Mouse (Mus musculus) CD4-positive, CD25-positive, alpha-beta regulatory T cell, adult 2 months (primary cell): ENCODE results near the gene 4932414N04Rik.
"Not testable (repeated sequence)": the region's sequence is repeated elsewhere in the genome, so short reads cannot be mapped to it uniquely, and the experiment has no call there.

Experiments used
- DNase-seq: peaks from one replicate; pipeline ENCODE4 v3.0.0-alpha.2; 2012; ENCODE audit warnings: low read depth, low spot score

The 4932414N04Rik gene

DNA sequence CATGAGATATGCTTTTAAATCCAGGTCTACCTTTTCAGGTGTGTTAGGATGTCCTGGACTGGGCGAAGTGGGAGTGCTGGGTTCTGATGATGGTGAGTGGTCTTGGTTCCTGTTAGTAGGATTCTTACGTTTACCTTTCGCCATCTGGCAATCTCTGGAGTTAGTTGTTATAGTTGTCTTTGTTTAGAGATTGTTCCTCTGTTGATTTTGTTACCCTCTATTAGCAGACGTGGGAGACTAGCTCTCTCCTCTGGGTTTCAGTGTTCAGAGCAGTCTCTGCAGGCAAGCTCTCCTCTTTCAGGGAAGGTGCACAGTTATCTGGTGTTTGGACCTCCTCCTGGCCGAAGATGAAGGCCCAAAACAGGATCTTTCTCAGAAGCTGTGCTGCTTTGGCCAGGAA lies at the start of gene 4932414N04Rik:
Gene 4932414N04Rik (plus strand): TSS at position 301 of the 400 bp plus-strand sequence.
- DNase-seq = not testable (repeated sequence)

DNA sequence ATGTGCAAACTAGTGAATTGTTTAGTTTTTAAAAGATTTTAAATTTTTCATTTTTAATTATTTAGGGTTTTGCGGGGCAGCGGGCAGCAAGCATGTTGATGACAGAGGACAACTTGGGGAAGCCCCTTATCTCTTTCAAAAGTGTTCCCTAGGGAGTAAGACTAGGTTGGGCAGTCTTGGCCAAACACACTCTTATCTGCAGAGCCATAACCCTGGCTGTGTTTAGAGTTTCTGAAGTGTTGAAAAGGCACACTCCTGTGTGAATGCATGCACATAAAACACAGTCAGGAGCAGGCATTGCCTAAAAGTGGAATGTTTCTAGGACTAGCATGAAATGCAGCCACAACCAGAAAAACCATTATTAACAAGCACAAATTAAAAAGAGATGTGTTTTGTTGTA lies 75.9 kb downstream of the 4932414N04Rik start:
- no peak for DNase-seq

DNA sequence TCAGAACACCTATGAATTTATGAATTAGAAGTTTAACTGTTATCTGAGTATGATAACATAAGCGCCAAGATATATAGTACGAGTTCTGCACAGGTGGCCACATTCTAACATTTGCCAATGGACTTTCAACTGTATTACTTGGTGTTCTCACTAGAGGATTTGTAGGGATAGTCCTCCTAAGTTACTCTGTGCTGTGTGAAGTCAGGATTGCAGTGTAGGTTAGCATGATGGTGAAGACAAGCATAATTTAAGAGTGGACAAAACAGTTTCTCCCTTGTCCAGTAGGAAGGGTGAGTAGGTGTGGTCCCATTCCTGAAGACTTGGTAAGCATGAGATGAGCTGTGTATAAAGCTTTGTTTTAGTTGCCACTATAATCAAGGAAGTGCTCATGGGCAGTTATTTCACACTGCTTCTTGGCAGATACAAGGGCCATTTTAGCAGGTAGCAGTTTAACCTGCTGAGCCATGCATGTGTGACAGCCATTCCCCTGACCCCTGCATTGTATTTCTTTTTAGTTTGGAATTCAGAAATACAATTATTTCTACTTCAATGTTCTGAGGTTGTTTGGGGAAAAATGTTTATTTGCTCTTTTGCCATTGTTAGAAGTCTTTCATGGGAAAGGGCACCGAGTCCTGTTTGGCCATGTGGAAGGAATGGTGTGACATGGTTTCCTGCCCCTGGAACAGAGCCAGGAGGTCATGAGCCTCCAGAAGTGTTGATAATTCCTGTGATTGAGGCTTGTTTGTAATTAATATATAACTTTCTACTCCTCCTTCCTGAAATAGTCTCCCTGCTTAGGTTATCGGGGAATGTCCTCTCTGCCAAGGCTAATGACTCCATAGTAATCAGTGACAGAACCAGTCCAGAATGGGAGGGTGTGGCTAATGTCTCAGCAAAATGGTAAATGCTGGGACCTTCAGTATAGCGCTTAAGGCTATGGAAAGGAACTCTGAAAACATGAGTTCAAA lies 83.8 kb downstream of the 4932414N04Rik start:
- no peak for DNase-seq

DNA sequence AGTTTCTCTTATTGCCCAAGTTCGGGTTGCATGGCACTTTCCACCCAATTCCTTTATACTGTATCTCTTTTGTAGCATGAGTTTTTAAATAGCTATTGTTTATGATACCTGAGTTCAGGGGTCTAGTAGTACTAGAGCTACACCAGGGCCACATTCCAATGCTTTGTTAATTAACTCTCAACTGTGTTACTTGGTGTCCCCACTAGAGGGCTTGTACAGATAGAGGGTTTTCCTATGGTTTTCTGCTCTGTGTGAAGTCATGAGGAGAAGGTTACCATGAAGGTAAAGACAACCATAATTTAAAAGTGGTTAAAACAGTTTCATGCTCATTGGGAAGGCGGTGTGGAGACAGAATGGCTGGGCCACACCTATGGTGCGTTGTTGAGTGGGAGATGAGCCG lies 88.3 kb downstream of the 4932414N04Rik start:
- peak; percentile 26 for DNase-seq

DNA sequence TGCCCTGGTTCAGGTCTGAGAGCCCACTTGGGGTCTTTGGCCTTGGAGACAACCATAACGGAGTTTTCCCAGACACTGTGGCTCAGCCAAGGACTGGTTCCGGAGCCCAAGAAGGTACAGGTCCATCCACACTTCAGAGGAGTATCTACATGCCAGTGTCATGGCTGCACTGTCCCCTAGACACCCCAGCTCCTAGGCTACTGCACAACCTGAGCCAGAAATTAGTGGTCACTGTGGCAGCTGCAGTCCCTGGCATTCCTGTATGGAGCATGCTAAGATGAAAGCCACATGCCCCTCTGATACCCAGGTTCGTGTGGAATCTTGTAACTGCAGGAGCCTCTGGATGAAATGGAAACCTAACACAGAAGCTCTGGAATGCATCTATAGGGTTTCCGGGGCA lies 99.9 kb downstream of the 4932414N04Rik start:
- DNase-seq = no peak

DNA sequence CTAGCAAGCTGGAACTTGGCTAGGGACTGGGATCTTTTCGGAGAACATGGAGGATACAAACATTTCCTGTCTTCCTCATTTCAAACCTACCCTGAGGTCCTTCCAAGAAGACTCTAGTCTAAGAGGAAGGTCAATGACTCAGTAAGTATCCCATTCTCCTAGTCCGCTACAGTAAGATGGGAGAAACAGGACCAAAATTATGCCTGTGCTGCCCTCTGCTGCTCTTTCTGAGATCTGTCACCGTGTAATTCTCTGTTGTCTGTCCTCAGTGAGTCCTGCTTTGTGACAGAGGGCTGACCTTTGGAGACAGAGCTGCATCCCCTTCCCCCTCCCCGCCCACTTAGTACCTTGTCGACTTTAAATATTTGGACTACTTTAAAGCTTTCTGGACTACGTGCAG lies 100.5 kb downstream of the 4932414N04Rik start:
- peak; percentile 3 for DNase-seq

DNA sequence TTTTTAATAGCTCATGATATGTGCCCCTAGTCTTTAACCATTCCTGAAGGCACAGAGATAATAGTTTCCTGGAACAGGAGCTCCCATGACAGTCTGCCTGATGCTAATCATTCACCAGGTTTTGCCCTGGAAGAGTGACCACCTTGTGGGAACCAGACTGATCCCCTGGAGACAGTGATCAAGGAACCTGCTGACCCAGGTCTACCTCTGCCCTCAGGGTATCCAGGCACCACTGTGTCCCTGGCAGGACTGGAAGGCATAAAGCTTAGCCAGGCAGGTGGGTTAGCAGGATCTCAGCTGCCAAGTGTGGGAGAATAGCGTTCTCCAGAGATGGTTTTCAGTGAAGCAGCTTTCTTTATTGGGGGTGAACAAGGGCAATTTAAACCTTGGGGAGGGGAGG lies 109.1 kb downstream of the 4932414N04Rik start:
- no peak for DNase-seq

DNA sequence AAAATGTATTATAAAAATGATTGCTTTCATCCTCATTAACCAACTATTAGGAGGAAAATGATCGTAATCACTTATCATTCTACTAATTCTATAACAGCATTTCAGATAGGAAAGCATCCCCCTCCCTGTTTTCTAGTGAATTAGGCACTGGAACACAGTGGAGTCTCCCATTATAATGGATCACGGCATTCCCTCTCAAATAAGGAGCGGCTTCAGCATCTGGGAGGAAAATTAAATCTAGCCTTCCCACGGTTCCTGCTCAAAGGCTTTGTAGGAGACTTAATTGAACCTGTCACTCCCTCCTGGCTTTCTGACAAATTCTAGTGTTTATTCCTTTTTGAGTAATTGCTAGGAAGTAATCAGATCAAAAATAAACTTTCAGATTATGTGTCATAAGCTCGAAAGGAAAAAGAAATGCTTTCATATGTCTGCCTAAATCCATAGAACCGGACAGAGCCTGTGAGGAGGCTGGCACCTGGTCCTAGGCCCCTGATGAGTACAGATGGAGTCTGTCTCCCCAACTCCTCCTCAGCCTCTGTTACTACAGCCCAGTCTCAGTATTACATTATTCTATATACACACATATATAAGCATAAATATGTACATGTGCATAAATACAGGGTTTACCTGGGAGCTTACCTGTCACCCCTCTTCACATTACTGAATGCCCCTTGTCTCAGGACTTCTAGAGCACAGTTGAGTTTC lies 111.1 kb downstream of the 4932414N04Rik start:
- DNase-seq = no peak

DNA sequence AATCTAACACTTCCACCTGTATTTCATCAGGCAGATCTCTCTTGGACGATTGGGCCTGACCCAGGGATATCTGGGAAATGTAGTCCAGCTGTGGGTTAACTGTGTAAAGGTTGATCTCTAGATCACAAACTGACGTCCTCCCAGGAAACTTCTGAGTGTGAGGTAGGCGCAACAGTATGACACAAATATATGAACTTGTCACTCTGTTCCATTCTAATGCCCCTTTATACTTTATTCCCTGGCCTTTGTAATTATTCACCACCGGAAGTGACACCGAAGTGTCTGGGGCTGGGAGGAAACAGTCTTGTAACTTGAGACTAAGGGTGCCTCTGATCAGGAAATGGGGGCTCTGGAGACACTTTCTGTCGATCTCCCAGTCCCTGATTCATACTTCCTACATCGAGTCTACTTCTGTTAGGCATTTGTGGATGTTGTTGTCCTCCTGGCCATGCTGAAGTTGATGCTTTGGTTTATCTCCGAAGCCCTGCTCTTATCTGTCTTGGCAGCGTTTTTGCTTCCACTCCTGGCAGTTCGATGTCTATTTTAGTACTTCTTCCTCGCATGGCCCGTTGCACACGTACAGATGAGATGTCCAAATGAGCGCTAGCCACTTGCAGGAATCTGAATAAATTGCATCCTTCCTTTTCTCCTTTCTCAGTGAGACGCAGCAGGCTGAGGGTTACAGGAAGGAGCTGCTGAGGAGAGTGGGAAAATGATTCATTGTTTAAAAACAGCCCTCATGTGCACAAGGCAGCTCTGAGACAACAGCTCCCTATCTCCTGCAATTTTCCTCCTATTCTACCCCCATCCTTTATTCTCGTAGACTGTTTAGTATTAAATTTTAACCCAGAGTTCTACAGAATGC lies 126.2 kb downstream of the 4932414N04Rik start:
- DNase-seq = peak; percentile 51

DNA sequence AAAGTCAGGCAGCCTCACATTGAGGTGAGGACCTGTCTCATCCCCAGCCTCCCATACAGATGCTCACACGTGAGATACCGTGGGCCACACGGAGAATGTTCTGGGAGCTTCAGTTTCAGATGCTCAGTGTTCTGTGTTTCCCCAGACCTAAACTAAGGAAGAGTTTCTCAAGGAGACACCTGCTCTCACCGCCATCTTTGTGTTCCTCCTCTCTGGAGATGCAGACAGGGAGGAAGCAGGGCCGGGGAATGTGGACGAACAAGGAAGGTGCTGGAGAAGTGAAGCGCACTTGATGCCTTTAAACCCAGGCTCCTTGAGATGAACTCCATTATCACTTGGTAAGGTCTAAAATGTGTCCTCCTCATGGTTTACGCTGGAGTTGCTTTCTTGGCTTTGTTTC lies 127.4 kb downstream of the 4932414N04Rik start:
- not testable (repeated sequence) for DNase-seq

DNA sequence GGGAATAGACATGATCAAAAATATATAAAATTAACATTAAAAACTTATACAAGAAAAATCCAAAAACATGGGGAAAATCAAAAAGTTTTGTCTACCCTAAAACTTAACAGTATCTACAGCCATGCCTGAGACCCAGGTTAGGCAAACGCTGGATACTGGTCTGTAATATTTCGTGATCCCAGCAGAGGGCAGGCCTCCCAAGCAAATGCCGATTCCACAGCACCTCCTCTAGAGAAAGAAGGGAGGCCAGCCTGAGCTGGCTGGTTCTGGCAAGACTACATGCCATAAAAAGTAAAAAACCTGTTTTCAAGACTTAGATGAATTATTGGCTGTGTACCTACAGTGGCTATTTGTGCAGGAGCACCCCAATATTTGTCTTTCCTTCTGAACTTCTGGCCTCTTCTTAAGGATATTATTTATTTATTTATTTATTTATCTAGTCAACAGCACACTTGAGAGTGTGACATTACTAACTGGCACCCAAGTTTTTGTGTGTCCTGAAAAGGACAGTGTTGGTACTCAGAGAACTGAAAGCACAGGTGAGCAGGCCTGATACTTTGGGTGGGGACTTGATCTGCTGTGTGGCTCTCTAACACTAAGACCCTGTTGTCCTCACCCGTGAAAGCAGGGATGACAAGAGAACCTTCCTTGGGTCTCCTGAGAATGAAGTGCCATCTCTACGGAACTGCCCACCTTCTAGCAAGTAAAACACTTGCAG lies 128.6 kb downstream of the 4932414N04Rik start:
- peak; percentile 82 for DNase-seq

DNA sequence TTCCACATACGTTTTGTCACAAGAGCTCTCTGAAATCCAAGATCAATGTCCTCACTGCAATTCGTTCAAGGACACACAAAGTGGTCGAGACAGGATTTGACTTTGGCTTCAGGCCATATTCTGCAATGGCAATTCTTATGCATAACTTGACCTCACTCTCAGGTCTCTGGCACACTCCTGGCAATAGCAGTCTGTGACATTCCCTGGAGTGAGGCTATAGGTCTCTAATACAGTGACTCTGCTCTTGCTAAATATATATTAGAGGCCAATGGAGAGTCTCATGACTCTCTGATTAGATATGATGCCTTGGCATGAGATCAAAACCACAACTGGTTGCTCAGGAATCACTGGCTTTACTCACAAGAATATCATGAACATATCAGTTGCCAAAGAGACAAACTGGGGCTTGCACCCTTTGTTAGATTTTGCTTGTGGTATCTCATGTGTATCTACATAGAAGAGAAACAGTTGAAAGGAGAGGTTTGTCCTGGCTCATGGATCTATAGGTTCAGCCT lies 130.9 kb downstream of the 4932414N04Rik start:
- no peak for DNase-seq

DNA sequence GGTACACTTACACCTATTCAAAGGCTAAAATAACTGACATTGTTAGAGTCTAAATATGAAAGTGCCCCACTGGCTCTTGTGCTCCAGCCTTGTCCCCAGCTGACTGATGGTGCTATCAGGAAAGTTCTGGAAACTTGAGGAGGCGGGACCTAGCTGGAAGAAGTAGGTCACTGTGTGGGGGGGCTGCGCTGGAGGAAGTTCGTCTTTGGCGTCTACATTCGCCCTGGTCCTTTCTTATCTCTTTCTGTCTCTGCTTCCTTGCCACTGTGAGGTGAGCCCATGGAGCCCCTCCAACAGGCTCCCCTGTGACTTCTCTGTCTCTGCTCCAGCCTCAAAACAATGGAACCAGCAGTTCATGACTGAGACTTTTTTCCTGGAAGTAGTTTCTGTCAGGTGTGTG lies 136.0 kb downstream of the 4932414N04Rik start:
- DNase-seq = no peak

DNA sequence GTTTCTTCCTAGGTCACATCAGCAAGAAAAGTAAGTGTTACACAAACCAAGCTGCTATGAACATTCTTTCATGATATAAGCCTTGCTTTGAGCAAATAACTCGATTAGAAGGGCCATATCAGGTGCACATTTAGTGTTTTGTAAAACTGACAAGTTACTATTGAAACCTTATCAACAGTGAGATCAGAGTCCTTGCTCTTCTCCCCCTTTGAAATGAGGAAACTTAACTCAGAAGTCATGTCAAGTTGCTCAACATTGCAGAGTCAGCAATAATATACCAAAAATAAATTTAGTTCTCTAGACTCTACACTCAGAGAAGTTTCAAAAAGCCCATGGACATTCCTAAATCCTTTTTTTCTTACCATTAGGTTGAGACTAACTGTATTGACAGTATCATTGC lies 137.2 kb downstream of the 4932414N04Rik start:
- no peak for DNase-seq

DNA sequence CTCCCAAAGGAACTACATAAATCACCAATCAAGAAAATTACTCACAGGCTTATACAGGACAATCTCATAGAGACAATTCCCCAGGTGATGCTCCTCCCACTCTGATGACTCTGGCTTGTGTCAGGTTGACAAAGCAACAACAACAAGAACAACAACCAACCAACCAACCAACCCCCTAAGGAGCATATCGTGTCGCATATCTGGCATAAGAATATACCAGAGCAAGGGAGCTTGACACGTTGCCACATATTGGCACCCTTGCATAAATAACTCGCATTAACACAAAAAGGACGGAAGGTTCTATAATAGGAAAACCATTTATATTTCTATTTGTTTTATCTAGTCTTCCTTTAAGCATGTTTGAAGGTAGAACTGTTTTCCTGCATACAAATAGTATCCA lies 137.9 kb downstream of the 4932414N04Rik start:
- DNase-seq = no peak

DNA sequence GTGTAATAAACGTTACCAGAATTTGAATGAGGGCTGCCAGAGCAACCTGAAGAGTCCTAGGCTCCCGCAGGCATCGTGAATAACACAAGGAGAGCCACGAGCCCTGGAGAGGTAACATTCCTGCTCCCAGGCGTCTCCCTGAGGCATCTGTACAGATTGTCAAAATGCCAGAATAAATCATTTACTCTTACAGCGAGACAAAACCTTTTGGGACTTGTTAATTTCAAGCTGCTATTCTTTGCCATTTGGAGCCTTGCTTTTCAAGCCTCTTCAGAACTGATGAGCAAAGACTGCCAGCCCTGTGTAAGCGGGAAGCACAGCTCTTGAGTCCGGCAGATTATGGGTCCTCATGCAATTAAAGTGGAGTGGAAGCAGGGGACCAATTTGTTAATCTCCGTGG lies 138.3 kb downstream of the 4932414N04Rik start:
- DNase-seq = no peak

DNA sequence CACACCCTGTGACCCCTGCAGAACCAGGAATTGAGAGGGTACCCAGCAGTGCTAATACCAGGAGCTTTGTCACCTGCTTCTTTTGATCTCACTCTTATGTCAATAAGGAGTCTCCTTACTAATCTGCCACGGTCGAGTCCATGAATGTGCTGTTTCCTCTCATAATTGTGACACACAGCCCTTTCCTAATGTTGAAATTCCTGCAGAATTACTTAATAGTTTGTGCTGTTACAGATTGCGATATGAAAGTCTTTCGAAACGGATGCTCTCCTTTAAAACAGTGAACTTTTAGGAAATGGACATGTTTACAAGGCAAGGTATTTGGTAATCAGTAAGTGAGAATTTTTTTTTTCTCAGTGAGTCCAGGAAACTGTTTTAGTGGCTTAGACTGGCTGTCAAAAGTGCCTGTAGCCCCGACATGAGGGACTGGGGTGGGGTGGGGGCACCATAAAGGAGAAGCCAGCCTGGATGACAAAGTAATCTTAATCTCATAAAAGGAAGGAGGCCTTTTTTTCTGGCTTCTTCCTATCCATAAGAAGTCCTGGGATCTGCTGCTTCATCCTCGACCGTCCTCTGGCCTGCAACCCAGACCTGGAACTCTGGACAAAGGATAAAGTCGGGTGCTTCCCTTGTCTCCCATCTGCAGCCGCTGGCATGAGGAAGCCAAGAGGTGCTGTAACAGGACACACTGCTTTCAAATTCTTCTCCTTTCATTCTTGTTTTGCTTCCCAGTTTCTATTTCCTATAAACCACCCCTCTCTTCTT lies 139.9 kb downstream of the 4932414N04Rik start:
- DNase-seq = no peak

DNA sequence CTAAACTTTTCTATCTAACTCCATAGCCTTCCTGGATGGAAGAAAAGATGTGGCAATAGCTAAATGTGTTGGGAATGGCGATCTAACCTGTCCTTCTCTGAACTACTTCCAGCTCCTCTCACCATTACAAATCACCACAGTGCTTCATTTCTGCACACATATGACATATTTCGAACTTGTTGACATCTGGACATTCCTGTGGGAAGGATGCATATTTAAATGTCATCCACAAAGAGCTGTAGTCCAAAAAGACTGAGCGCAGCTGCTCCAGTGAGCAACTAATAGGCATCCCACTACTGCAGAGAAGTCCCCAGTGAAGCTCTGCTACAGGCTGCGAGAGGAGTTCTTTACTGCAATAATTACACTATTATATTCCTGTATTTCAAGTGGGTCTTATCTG lies 140.8 kb downstream of the 4932414N04Rik start:
- no peak for DNase-seq
